Mouse (Mus musculus): ENCODE measurements around the gene She. TPM values are rescaled to one million over a fixed set of nuclear protein-coding genes. Genes with fewer than 3 reads are reported as not detected.

She gene
- polyA plus RNA-seq, 1 experiment from 2014 or later, result 6.8 TPM

GRCm38 (mm10) chr3:89863716-89864509, 32.7 kb downstream of the She start:
- no peaks in the 10 kb centered on the region for H3K27me3 ChIP-seq (replicated peaks)
- H3K9me3 ChIP-seq, result no peaks in the 10 kb centered on the region
- H3K4me1 ChIP-seq, result peaks cover 25% of the 10 kb centered on the region
- no peak for ATAC-seq (ENCODE audit: extremely low read depth, insufficient number of reproducible peaks, low FRiP score, low TSS enrichment)
- no peaks in the 10 kb centered on the region for H3K36me3 ChIP-seq
- WGBS, result 66% methylated on average over 9 of the region's 9 CpGs
- no peak overlapping the region for H3K27ac ChIP-seq (replicated peaks)
- H3K9ac ChIP-seq, result no peak overlapping the region
- no peak overlapping the region for H3K4me2 ChIP-seq
- no peak overlapping the region for H3K4me3 ChIP-seq

- Histone ChIP-seq H3K4me1 (peaks cover 34% of the 10 kb centered on the region), H3K9ac (no peak overlapping the region), H3K27ac (replicated peaks) (no peak overlapping the region), H3K36me3 (no peaks in the 10 kb centered on the region), H3K4me3 (no peak overlapping the region), H3K27me3 (replicated peaks) (no peaks in the 10 kb centered on the region), H3K4me2 (no peak overlapping the region), H3K9me3 (no peaks in the 10 kb centered on the region)
- ATAC-seq (ENCODE audit: extremely low read depth, insufficient number of reproducible peaks, low FRiP score, low TSS enrichment), result no peak
- WGBS, result 47% methylated on average over 6 of the region's 6 CpGs
These were observed 33.9 kb downstream of the She start for GRCm38 (mm10) chr3:89865020-89865419.

DNA sequence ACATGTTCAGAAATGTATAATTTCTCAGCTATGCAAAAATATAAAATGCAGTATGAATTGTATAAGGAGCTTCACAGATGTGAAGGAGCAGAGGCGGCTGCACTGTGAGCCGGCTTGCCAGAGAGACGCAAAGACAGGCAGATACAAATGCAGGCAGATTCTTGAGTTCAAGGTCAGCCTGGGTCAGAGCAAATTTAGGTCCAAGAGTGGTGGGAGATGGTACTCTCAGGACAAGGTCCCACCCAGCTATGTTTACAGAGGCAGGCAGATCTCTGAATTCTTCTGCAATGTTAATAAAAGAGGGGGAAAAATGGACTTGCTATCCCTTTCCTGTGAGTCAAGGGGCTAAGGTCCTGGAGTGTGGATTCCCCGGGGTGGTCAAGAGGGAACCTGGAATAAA, 34.6 kb downstream of the She start:
- ATAC-seq (ENCODE audit: extremely low read depth, insufficient number of reproducible peaks, low FRiP score, low TSS enrichment), result no peak
- Histone ChIP-seq H3K36me3 (no peaks in the 10 kb centered on the region), H3K4me3 (no peak overlapping the region), H3K27ac (replicated peaks) (no peak overlapping the region), H3K27me3 (replicated peaks) (no peaks in the 10 kb centered on the region), H3K4me1 (peaks cover 41% of the 10 kb centered on the region), H3K9ac (no peak overlapping the region), H3K4me2 (no peak overlapping the region), H3K9me3 (no peaks in the 10 kb centered on the region)
- WGBS, result 68% methylated on average over 4 of the region's 4 CpGs

GRCm38 (mm10) chr3:89867651-89868050, 36.5 kb downstream of the She start:
- Histone ChIP-seq H3K4me2 (no peak overlapping the region), H3K4me1 (peaks cover 39% of the 10 kb centered on the region), H3K4me3 (no peak overlapping the region), H3K36me3 (no peaks in the 10 kb centered on the region), H3K27me3 (replicated peaks) (no peaks in the 10 kb centered on the region), H3K9ac (no peak overlapping the region), H3K9me3 (no peaks in the 10 kb centered on the region), H3K27ac (replicated peaks) (no peak overlapping the region)
- ATAC-seq (ENCODE audit: extremely low read depth, insufficient number of reproducible peaks, low FRiP score, low TSS enrichment), result no peak
- whole genome bisulfite sequencing, result 62% methylated on average over 3 of the region's 4 CpGs

DNA sequence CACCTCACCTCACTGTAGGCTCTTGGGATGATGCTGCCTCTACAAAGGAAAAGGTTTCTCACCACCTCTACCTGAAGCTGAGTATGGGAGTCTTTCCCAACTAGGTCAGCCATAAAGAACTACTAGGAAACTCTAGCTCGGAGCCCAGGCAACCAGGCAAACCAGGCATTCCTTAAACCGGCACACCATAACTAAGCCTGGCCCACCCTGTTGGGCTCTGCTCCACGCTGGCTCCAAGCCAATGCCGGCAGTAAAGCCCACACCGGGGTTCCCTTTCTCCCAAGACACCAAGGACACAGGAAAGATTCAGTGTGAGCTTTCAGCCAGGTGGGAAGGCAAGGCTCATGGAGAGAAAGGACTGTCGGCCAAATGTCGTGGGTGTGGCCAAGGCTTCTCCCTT, 37.2 kb downstream of the She start:
- H3K27ac ChIP-seq (replicated peaks), result 0 out of 2 replicates have a peak overlapping the region, but pooled peaks have one; percentile 2

GRCm38 (mm10) chr3:89868956-89869355, 37.8 kb downstream of the She start:
- H3K27me3 ChIP-seq (replicated peaks), result no peaks in the 10 kb centered on the region
- no peak overlapping the region for H3K9ac ChIP-seq
- ATAC-seq (ENCODE audit: extremely low read depth, insufficient number of reproducible peaks, low FRiP score, low TSS enrichment), result no peak
- H3K9me3 ChIP-seq, result peaks cover 4% of the 10 kb centered on the region; the same call in 1 of the 2 replicates
- peak overlapping the region; percentile 23 for H3K4me2 ChIP-seq
- WGBS, result 32% methylated on average over 9 of the region's 9 CpGs
- no peaks in the 10 kb centered on the region for H3K36me3 ChIP-seq
- no peak overlapping the region for H3K4me3 ChIP-seq
- 0 out of 2 replicates have a peak overlapping the region, but pooled peaks have one; percentile 2 for H3K27ac ChIP-seq (replicated peaks)
- H3K4me1 ChIP-seq, result peaks cover 39% of the 10 kb centered on the region

More for the DNA sequence above, 37.2 kb downstream of the She start:
- Histone ChIP-seq H3K4me2 (peak overlapping the region; percentile 23), H3K9me3 (peaks cover 4% of the 10 kb centered on the region; the same call in 1 of the 2 replicates), H3K4me3 (0 out of 2 replicates have a peak overlapping the region, but pooled peaks have one; percentile 0), H3K27me3 (replicated peaks) (no peaks in the 10 kb centered on the region), H3K4me1 (peaks cover 39% of the 10 kb centered on the region), H3K9ac (peak overlapping the region; percentile 8; the same call in 1 of the 2 replicates), H3K36me3 (no peaks in the 10 kb centered on the region)
- WGBS, result 13% methylated on average over 7 of the region's 7 CpGs
- ATAC-seq (ENCODE audit: extremely low read depth, insufficient number of reproducible peaks, low FRiP score, low TSS enrichment), result no peak; the same call in 1 of the 2 replicates

DNA sequence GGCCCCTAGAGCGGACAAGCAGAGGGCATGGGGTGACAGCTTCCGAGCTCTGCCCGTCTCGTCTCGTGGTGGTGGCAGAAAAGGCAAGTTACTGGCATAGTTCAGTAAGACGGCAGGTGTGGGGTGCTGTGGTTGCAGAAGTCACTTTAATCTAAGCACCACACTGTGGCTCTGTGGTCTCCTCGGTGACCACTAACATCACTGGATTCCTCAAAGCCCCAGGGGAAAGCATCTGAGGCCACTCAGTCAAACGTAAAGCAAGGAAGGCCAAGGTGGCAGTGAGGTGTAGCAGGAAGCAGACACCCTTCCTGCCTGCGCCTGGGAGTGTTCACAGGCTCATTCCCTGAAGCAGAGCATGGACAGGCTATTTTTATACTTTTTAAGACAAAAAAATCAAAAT, 38.4 kb downstream of the She start:
- Histone ChIP-seq H3K9me3 (peaks cover 4% of the 10 kb centered on the region; the same call in 1 of the 2 replicates), H3K27ac (replicated peaks) (no peak overlapping the region), H3K4me2 (no peak overlapping the region), H3K4me1 (peaks cover 39% of the 10 kb centered on the region), H3K4me3 (no peak overlapping the region), H3K27me3 (replicated peaks) (no peaks in the 10 kb centered on the region), H3K36me3 (no peaks in the 10 kb centered on the region), H3K9ac (no peak overlapping the region)
- 57% methylated on average over 9 of the region's 9 CpGs for WGBS
- no peak for ATAC-seq (ENCODE audit: extremely low read depth, insufficient number of reproducible peaks, low FRiP score, low TSS enrichment)

DNA sequence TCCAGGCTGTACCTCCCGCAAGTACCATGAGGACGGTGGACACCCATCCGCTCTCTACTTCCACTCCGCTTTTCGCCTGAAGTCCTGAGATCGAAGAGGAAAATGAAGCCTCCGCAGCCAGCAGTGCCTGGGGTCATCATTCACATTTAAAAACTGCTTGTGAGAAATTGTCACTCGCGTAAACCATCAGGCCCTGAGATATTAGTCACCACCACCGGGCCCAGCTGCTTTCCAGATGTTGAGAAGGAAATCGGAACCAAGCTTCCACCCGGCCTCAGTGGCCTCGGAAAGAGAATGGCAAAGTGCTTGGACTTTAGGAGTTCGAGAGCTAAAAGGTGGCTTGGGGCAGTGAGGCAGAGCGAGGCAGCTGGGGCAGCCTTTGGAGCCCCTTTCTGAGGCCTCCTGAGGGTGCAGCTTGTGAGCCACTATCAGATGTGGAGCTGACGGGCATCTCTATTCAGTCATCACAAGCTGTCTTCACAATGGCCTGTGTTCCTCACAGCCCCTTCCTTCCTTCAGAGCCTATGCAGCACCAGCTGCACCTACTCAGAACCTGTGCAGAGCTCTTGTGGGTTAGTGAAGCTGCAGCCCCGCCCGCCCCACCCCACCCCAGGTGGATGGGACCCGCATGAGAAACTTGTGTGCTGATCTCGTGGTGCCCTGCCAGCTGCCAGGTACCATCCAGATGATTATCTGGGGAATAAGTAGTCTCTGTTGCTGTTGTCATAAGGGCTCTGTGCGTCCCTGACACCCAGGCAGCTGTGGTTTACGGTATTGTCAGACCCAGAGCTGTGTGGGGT, 39.5 kb downstream of the She start:
- Histone ChIP-seq H3K9ac (peak overlapping the region; percentile 44; the same call in 1 of the 2 replicates), H3K4me2 (no peak overlapping the region)
- WGBS, result 75% methylated on average over 22 of the region's 22 CpGs

GRCm38 (mm10) chr3:89871339-89871914, 40.3 kb downstream of the She start:
- H3K9me3 ChIP-seq, result peaks cover 4% of the 10 kb centered on the region; the same call in 1 of the 2 replicates
- WGBS, result 64% methylated on average over 8 of the region's 8 CpGs
- ATAC-seq (ENCODE audit: extremely low read depth, insufficient number of reproducible peaks, low FRiP score, low TSS enrichment), result no peak
- no peak overlapping the region for H3K4me2 ChIP-seq
- H3K4me1 ChIP-seq, result peaks cover 33% of the 10 kb centered on the region
- H3K9ac ChIP-seq, result no peak overlapping the region
- no peaks in the 10 kb centered on the region for H3K36me3 ChIP-seq
- no peaks in the 10 kb centered on the region for H3K27me3 ChIP-seq (replicated peaks)
- H3K4me3 ChIP-seq, result no peak overlapping the region
- H3K27ac ChIP-seq (replicated peaks), result no peak overlapping the region

More for the DNA sequence above, 39.5 kb downstream of the She start:
- H3K36me3 ChIP-seq, result no peaks in the 10 kb centered on the region
- ATAC-seq (ENCODE audit: extremely low read depth, insufficient number of reproducible peaks, low FRiP score, low TSS enrichment), result no peak
- H3K27ac ChIP-seq (replicated peaks), result no peak overlapping the region
- no peak overlapping the region for H3K4me3 ChIP-seq
- H3K27me3 ChIP-seq (replicated peaks), result no peaks in the 10 kb centered on the region
- peaks cover 4% of the 10 kb centered on the region; the same call in 1 of the 2 replicates for H3K9me3 ChIP-seq
- H3K4me1 ChIP-seq, result peaks cover 32% of the 10 kb centered on the region

DNA sequence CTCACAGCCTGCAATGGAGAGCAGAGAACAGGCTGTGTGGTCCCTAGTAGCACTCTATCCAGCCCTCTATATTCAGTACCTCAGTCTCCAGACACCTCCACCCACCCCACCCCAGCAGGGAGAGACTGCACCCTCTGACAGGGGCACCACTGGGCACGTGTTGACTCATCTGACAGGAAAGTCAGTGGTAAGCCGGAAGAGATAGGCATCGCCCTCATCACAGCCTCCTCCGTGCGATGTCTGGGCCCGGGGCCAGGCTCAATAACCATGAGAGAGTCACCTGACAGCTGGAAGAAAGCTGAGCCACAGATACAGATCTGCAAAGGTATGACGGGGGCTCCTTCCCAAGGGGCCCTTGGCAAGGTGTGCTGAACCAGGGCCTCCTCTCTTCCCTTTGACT, 41.0 kb downstream of the She start:
- no peak overlapping the region for H3K9ac ChIP-seq
- no peak overlapping the region for H3K4me2 ChIP-seq
- H3K9me3 ChIP-seq, result peaks cover 4% of the 10 kb centered on the region; the same call in 1 of the 2 replicates
- H3K27me3 ChIP-seq (replicated peaks), result no peaks in the 10 kb centered on the region
- 56% methylated on average over 7 of the region's 7 CpGs for WGBS
- H3K36me3 ChIP-seq, result no peaks in the 10 kb centered on the region
- peaks cover 38% of the 10 kb centered on the region for H3K4me1 ChIP-seq
- no peak overlapping the region for H3K4me3 ChIP-seq
- H3K27ac ChIP-seq (replicated peaks), result no peak overlapping the region
- no peak for ATAC-seq (ENCODE audit: extremely low read depth, insufficient number of reproducible peaks, low FRiP score, low TSS enrichment)

DNA sequence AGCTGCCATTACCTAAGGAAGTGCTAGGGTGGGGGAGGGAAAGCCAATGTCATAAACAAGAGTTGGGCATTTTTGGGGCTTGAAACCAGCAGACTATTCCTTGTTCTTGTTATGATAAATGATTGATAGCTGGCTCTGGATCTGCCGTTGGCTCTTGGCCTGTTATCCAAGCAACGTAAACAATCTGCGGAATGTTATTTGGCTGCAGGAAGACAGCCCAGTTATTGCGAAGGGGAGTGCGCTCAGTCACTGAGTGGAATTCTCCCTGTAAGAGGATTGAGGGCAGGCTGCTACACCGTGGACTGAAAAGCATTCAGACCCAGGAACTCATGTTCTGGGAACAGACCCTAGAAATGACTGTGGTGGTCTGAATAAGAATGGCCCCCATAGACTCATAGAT, 41.5 kb downstream of the She start:
- no peak overlapping the region for H3K27ac ChIP-seq (replicated peaks)
- H3K9me3 ChIP-seq, result peaks cover 4% of the 10 kb centered on the region; the same call in 1 of the 2 replicates
- ATAC-seq (ENCODE audit: extremely low read depth, insufficient number of reproducible peaks, low FRiP score, low TSS enrichment), result no peak
- 52% methylated on average over 6 of the region's 6 CpGs for WGBS
- peaks cover 38% of the 10 kb centered on the region for H3K4me1 ChIP-seq
- no peaks in the 10 kb centered on the region for H3K27me3 ChIP-seq (replicated peaks)
- no peak overlapping the region for H3K4me2 ChIP-seq
- H3K9ac ChIP-seq, result no peak overlapping the region
- H3K4me3 ChIP-seq, result no peak overlapping the region
- H3K36me3 ChIP-seq, result no peaks in the 10 kb centered on the region

Measured in heart, embryonic 13.5 days (tissue).